8 mouse cellular contexts compared by ENCODE assay signal in the genomic region with DNA sequence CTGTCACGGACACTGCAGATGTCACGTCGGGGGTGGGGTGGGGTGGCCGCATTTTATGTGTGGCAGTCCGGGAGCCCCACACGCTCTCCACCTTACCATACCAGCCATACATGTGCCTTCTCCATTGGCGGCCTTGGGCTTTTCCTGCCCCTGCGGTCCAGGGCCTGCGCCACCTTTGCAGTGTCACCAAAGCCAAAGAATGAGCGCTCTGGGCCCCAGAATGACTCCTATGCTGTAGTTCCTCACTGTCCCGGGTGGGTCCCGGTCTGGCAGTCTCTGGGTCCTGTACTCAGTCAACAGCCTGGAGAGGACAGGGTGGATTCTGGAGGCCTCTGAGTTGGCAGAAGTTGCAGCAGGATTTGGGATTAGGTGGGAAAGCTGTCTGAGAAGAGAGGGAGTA. TPM values are rescaled to one million over a fixed set of nuclear protein-coding genes. Genes with fewer than 3 reads are reported as not detected.
DNase-seq lines count a peak whose midpoint lies in the region; ATAC-seq and TF ChIP-seq lines count a peak whose summit lies in the region.

A gene (minus strand): TSS at position 155 of the 400 bp plus-strand sequence.

- no peak within 1 kb of the TSS for H3K27ac ChIP-seq in heart, embryonic 11.5 days (ENCODE audit: low read depth, low read length)
- no peak within 1 kb of the TSS for H3K27ac ChIP-seq in ES-E14 (ENCODE audit: insufficient read depth, low read depth, low read length, poor library complexity, severe bottlenecking)
- H3K27ac ChIP-seq in hindbrain, embryonic 10.5 days, result peak within 1 kb of the TSS; percentile 79
- no peak within 1 kb of the TSS for H3K27ac ChIP-seq in liver, embryonic 12.5 days

- H3K4me1 ChIP-seq in heart, embryonic 11.5 days (ENCODE audit: control insufficient read depth, insufficient read depth, low read length), result peaks cover 10% of the 10 kb centered on the region
- peaks cover 0 to 15% of the 10 kb centered on the region in 2 experiments; a peak in 2 of 4 replicates for H3K4me1 ChIP-seq in ES-E14 (ENCODE audit: control insufficient read depth in 2 of 2, insufficient read depth in 2 of 2, low read length in 2 of 2, poor library complexity in 1 of 2)
- peaks cover 45% of the 10 kb centered on the region for H3K4me1 ChIP-seq in hindbrain, embryonic 10.5 days (replicated peaks)
- peaks cover 10% of the 10 kb centered on the region; the same call in 1 of the 2 replicates for H3K4me1 ChIP-seq in liver, embryonic 12.5 days

- peak within 1 kb of the TSS; percentile 41 for H3K4me3 ChIP-seq in heart, embryonic 11.5 days (ENCODE audit: low read depth, low read length)
- H3K4me3 ChIP-seq in ES-E14 (ENCODE audit: insufficient read depth in 1 of 2, low read depth in 1 of 2, low read length in 2 of 2, poor library complexity in 1 of 2, severe bottlenecking in 1 of 2), result peak within 1 kb of the TSS; percentile 56 to 91
- H3K4me3 ChIP-seq in hindbrain, embryonic 10.5 days, result peak within 1 kb of the TSS; percentile 69
- H3K4me3 ChIP-seq in liver, embryonic 12.5 days, result peak within 1 kb of the TSS; percentile 49

- in situ Hi-C loops in ES-E14 (cut with MboI; ENCODE audit: low sequenced_read_pairs in 2 of 2, unreplicated experiment in 2 of 2), result no loop called here

- intact Hi-C loops in heart, postnatal 36 days (cut with DNase I), result no loop called here

- no peaks in the 10 kb centered on the region for H3K36me3 ChIP-seq in heart, embryonic 11.5 days (ENCODE audit: control insufficient read depth, insufficient read depth, low read length)
- no peaks in the 10 kb centered on the region for H3K36me3 ChIP-seq in ES-E14 (ENCODE audit: control insufficient read depth, insufficient read depth, low read length, poor library complexity, severe bottlenecking)
- H3K36me3 ChIP-seq in hindbrain, embryonic 10.5 days, result no peaks in the 10 kb centered on the region
- H3K36me3 ChIP-seq in liver, embryonic 12.5 days, result no peaks in the 10 kb centered on the region

- H3K27me3 ChIP-seq in heart, embryonic 11.5 days (ENCODE audit: control insufficient read depth, insufficient read depth, low read length), result peaks cover 82% of the 10 kb centered on the region
- peaks cover 85% of the 10 kb centered on the region for H3K27me3 ChIP-seq in hindbrain, embryonic 10.5 days (ENCODE audit: insufficient read depth, poor library complexity, severe bottlenecking)
- H3K27me3 ChIP-seq in liver, embryonic 12.5 days (replicated peaks), result peaks cover 86% of the 10 kb centered on the region

- WGBS in heart, embryonic 11.5 days (ENCODE audit: insufficient replicate concordance), result 13% methylated on average over 12 of the region's 12 CpGs
- WGBS in hindbrain, embryonic 10.5 days, result 8% methylated on average over 12 of the region's 12 CpGs
- WGBS in liver, embryonic 12.5 days (ENCODE audit: insufficient replicate concordance), result 14% methylated on average over 12 of the region's 12 CpGs

- no peaks in the 10 kb centered on the region; the same call in 1 of the 2 replicates for H3K9me3 ChIP-seq in heart, embryonic 11.5 days (replicated peaks; ENCODE audit: control insufficient read depth, low read length)
- H3K9me3 ChIP-seq in ES-E14 (ENCODE audit: control insufficient read depth, insufficient read depth, low read depth, low read length), result no peaks in the 10 kb centered on the region
- H3K9me3 ChIP-seq in hindbrain, embryonic 10.5 days, result peaks cover 7% of the 10 kb centered on the region
- H3K9me3 ChIP-seq in liver, embryonic 12.5 days (replicated peaks), result peaks cover 5% of the 10 kb centered on the region; the same call in 1 of the 2 replicates

- 0 out of 2 replicates have a peak within 1 kb of the TSS, but pooled peaks have one; percentile 34 for H3K9ac ChIP-seq in heart, embryonic 11.5 days (ENCODE audit: low read depth, low read length)
- H3K9ac ChIP-seq in ES-E14 (ENCODE audit: insufficient read depth, low read depth, low read length, poor library complexity, severe bottlenecking), result peak within 1 kb of the TSS; percentile 66
- H3K9ac ChIP-seq in liver, embryonic 12.5 days, result no peak within 1 kb of the TSS

- no peak for DNase-seq in heart, postnatal 36 days
- no peak for DNase-seq in ES-E14 (ENCODE audit: low read depth, low spot score)
- DNase-seq in hindbrain, embryonic 10.5 days (ENCODE audit: low spot score), result no peak
- no peak for DNase-seq in urinary bladder, adult 18-20 months (ENCODE audit: low spot score in 2 of 2)
- no peak for DNase-seq in right cerebral cortex, adult 2 months (ENCODE audit: low spot score in 2 of 2)
- DNase-seq in cerebellum, adult 18-20 months, result no peak

- peak within 1 kb of the TSS; percentile 59 for H3K4me2 ChIP-seq in heart, embryonic 11.5 days
- H3K4me2 ChIP-seq in liver, embryonic 12.5 days, result peak within 1 kb of the TSS; percentile 68

- ATAC-seq in heart, embryonic 11.5 days (replicated peaks; ENCODE audit: insufficient number of reproducible peaks, low FRiP score, low TSS enrichment), result no peak
- no peak for ATAC-seq in liver, embryonic 12.5 days

TF ChIP-seq in ES-E14, 5 proteins besides CTCF, POLR2A, EP300 and RAD21:
- TF ChIP-seq MAFK (IDR thresholded peaks at IDR 0.05; ENCODE audit: insufficient read depth, low read depth, low read length), result no peak
- TF ChIP-seq ZC3H11A (IDR thresholded peaks at IDR 0.05; ENCODE audit: borderline replicate concordance, low read depth, low read length), result no peak
- TF ChIP-seq ZNF384 (IDR thresholded peaks at IDR 0.05; ENCODE audit: low read depth, low read length), result no peak
- TF ChIP-seq CHD2 (IDR thresholded peaks at IDR 0.05; ENCODE audit: low read depth, low read length), result no peak
- no peak for TF ChIP-seq HCFC1 (IDR thresholded peaks at IDR 0.05; ENCODE audit: borderline replicate concordance, insufficient read depth, low read length)

RNA-seq across cellular contexts. Expression of the gene that starts here (rescaled TPM):
- 1.1 and 1.2 TPM in 2 replicates for polyA plus RNA-seq in heart, embryonic 11.5 days (2014; fragmentation: Nextera tagmentation; extraction: Ambion mirVana)
- under 1 TPM; 0.08 TPM for total RNA-seq in heart, postnatal 36 days (2021)
- total RNA-seq in ES-E14 (2012; rRNA removed), result 1.3 and 1.9 TPM in 2 replicates
- 2.2 and 3.2 TPM in 2 replicates for polyA plus RNA-seq in hindbrain, embryonic 10.5 days (2016; fragmentation: Nextera tagmentation; extraction: Ambion mirVana)
- 0.19 and 0.45 TPM in 2 replicates for polyA plus RNA-seq in liver, embryonic 12.5 days (2016; fragmentation: Nextera tagmentation; extraction: Ambion mirVana)
